Mouse (Mus musculus) adrenal gland, adult 8-10 months (tissue): ENCODE data around the gene Gpr62. TPM values are rescaled to one million over a fixed set of nuclear protein-coding genes. Genes with fewer than 3 reads are reported as not detected.

Experiments used
- DNase-seq: peaks from one replicate; pipeline ENCODE4 v3.0.0; 2022
- total RNA-seq, 4 experiments: library from RNA; stranded (reverse); gene quantifications; 2 replicates each; pipeline ENCODE4 v1.2.4; 2022

Gene Gpr62
- total RNA-seq, 4 experiments from 2014 or later, result 0.28 to 0.62 (median 0.46) TPM

DNA sequence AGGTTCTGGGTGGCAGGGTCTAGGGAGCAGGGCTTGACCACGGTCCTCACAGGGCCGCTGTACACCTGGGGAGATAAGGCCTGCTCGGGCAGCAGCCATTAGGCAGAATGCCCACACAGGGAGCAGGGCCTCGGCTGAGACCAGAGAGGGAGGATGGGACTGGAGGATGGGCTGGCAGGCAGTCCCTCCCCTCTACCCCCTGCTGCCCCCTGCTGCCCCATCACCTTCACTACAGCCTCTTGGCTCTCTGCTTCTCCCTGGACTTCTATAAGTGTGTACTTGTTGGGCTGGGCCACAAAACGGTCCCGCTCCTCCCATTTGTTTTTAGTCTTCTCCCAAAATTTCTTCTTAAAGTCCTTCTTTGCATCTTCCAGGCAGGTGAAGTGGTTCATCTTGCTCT lies 8.7 kb upstream of the Gpr62 start:
- DNase-seq, result peak; percentile 45

DNA sequence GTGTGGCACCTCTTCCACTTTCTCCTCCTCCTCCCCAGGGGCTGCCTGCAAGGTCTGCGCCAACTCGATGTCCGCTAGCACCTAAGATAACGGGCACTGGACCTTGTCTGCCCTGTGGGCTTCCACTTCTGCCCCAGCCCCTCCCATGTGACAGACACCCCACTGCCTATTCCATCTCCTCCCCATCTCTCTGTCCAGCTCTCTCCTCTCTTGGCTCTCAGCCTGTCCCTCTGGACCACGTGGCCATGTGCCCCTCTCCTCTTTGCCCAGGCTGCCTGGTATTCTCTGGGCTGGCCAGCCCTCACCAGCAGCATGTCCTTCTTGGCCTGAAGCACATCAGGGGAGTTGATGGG lies 8.0 kb upstream of the Gpr62 start:
- peak; percentile 7 for DNase-seq

- peak; percentile 14 for DNase-seq
Measured at GRCm38 (mm10) chr9:106473081-106473752, 7.5 kb upstream of the Gpr62 start.

DNA sequence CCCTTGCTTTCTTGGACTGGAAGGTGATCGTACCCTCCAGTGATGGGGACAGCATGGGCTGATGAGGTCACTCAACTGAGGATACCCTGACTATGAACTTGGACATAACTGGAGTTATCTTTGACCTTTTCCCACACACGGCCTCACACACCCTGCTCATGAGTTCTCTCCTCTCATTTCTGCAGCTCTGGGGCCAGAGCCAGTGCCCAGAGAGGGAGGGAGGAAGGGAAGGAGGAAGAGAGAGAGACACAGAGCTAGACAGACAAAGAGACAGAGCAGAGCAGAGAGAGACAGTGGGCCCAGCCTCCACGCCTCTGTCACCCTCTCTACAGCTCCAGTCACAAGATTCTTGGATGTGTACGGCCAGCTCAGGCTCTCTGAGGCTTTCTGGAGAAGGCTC lies 6.6 kb upstream of the Gpr62 start:
- no peak for DNase-seq

DNA sequence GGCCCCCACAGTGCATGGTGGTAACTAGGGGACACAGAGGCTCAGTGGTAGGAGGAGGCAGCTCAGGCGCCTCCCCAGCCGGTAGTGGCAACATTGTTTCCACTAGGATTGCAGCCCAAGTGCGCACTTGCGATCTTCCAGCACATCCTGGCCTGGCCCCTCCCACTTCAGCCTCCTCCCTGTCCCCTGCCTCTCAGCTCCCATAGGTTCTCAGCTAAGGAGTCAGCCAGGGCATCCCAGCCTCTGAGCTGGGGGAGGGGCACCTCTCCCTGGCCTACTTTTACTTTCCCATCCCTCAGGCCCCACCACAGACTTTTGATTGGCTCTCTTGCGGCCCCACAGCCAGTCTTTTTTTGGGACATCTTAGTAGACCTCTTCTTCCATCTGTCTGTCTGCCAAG lies 6.2 kb upstream of the Gpr62 start:
- peak; percentile 58 for DNase-seq

- DNase-seq, result peak; percentile 1
Measured at GRCm38 (mm10) chr9:106470991-106471750, 5.4 kb upstream of the Gpr62 start.

- no peak for DNase-seq
Measured at GRCm38 (mm10) chr9:106469776-106470175, 4.0 kb upstream of the Gpr62 start.

GRCm38 (mm10) chr9:106469317-106469716 lies 3.6 kb upstream of the Gpr62 start:
- DNase-seq, result no peak

DNA sequence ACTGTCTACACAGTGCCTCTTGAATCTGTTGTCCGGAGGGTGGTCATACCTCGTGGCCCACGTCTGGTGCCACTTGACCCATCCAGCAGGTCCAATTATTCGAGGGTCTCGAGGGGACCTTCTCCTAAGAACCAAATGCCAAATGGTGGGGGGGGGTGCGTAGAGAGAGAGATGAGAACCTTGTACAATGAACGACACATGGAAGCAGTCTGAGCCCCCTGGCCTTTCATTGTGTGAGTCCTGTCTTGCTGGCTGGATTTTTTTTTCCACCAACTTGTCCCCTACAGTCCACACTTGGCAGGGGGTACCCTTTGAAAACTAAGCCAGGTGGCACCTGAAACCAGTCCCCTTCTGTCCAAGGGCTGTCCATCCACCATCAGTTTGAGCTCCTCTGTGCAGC lies 2.0 kb upstream of the Gpr62 start:
- DNase-seq, result no peak

- DNase-seq, result no peak
Measured at GRCm38 (mm10) chr9:106466721-106467120, 983 bp upstream of the Gpr62 start.

DNA sequence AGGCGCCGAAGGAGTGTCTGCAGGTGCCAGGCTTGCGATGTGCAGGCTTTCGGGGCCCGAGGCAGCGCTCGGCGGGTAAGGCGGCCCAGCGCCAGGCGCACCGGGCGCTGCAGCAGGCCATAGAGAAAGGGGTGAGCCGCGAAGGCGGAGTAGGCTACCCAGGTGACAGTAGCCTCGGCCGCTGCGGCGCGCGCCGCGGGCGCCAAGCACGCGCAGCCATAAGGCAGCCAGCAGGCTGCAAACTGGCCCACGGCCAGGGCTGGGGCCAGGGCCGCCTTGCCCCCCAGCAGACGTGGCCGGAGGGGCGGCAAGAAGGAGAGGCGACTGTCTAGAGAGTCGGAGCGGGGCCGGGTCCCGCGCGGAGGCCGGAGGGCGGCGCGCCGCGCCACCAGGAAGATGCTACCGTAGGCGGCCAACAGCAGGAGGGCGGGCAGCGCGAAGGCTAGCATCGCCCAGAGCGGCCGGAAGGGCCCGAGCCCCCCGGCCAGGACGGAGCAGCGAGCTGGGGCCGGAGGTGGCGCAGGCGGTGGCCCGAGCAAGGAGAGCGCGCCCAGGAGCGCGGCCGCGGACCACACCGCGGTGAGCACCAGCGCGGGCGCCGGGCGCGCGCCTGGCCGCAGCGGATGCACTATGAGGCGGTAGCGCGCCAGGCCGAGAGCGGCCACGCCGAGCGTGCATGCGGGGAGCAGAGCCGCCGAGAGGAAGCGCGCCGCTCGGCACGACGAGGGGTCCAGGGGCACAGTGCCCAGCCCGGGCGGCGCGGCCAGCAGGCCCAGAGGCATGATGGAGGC lies 792 bp downstream of the Gpr62 start:
- DNase-seq, result no peak

DNA sequence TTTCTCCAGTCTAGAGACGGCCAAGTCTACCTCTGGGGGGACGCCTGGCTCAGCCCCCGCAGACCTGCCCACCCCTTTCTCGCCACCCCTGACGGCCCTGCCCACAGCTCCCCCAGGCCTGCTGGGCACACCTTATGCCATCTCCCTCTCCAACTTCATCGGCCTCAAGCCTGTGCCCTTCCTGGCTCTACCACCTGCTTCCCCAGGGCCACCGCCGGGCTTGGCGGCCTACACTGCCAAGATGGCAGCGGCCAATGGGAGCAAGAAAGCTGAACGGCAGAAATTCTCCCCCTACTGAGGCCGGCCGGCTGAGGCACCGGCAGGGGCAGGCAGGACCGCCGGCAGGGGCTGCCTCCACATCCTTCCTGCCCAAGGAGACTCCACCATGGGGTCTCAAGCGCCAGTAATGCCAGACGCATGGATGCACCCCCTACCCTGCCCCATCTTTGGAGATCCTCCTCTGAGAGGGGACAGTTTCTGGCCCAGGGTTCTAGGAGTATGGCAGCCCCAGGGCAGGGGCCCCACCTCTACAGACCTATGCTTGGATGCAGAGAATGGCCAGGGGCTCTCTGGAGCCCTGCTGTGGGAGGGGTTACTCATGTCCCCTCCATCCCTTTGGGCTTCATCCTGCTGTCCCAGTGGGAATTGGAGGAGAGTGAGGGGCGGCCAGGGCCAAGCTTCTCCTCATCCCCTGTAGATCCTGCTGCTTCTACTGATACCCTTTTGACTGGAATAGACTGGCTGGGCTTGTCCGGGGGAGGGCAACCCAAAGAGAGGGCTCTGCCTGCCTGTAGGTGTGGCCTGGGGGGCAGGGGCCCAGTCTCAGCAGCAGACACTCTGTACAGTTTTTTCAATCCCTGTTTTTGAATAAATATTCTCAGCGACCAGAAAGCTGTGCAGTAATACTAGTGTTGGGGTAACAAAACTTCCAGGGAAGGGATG lies 2.3 kb downstream of the Gpr62 start:
- no peak for DNase-seq

GRCm38 (mm10) chr9:106462430-106462800 lies 3.3 kb downstream of the Gpr62 start:
- no peak for DNase-seq

GRCm38 (mm10) chr9:106461641-106462429 lies 3.9 kb downstream of the Gpr62 start:
- DNase-seq, result no peak

DNA sequence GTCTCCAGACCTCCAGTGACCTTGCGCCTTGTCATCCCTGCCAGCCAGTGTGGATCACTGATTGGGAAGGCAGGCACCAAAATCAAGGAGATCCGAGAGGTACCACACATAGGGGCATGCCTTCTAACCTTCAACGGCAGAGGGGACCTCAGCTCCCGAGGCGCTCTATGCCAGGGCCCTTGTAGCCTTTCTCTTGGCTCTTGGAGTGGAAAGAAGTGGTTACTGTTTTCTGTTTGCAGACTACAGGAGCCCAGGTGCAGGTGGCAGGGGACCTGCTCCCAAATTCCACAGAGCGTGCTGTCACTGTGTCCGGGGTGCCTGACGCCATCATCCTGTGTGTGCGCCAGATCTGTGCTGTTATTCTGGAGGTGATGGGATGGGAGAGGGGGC lies 4.7 kb downstream of the Gpr62 start:
- no peak for DNase-seq

DNA sequence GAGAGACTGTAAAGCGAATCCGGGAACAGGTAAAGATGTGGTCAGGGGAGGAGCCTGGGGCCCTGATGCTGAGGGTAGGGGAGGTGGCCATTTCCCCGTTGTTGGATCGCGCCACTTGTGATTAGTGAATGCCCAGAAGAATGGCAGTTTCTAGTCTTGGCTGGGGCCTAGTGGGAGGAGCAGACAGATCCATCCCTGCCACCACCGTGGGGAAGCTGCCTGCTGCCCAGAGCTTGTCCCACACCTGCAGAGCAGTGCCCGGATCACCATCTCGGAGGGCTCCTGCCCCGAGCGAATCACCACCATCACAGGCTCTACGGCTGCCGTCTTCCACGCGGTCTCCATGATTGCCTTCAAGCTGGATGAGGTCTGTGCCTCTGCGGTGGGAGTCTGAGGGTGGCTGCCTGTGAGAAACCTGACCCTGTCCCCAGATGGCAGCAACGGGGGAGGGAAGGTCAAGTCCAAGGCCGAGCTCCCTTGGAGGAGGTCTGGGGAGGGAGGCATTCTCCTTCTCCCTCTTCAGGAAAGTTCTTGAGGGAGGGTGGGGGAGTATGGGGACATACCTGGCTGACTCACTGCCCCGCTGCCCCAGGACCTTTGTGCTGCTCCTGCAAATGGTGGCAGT lies 5.2 kb downstream of the Gpr62 start:
- DNase-seq, result no peak

GRCm38 (mm10) chr9:106459946-106460345 lies 5.8 kb downstream of the Gpr62 start:
- DNase-seq, result no peak

- no peak for DNase-seq
Measured at GRCm38 (mm10) chr9:106457920-106458319, 7.8 kb downstream of the Gpr62 start.

DNA sequence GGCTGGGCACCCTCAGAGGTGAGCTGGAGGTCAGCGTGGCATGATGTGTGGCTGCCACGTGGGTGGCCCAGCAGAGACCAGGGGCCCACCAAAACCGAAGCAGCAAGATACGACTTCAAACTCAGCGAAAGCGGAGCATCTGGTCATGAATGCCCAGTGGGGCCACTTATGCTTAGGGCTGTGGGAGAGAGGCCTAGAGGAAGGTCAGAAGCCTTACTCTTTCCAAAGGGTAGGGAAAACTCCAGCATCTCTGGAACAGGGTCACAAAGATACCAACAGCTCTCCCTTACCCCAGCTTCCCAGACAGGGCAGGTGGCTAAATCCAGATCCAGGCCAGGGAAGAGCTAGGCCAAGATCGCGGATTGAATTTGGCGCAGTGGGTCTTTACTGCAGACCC lies 8.6 kb downstream of the Gpr62 start:
- DNase-seq, result no peak

DNA sequence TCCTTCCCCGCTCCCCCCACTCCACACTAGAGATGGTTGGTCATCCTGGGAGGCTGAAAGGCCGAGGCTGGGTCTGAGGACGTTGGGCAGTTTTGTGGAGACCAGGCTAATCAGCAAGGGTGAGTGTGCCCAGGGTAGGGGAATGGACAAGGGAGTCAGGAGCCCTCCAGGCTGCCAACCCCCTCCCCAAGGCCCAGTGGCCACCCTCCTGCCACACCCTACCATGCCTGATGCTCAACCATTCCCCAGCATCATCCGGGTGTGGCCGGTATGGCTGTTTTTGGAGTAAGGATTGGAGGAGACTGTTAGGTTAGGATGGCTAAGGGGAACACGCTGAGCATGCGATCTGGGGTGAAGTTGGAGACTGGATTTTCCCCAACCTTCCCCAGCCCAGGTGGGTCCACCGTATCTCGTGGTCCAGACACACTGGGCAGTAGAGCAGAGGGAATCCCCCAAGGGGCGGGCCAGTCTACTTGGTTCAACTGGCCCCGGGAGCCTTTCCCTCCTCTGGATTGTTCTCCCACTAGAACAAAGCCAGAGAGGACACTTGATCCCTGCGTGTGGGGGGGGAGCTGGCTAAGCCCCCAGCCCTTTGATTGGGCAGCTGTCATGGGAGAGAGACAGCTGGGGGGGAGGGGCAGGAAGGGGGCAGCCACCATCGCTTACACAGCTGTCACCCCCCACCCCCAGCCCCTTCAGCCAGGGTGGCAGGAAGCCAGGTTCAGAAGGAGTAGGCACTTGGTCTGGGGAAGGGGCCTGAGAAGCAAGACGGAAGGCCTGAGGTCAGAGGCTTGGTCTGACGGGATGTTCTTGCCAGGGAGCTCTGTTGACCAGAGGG lies 9.2 kb downstream of the Gpr62 start:
- DNase-seq, result no peak
